Mouse (Mus musculus): ENCODE results near the gene Ppp2ca.
"Not testable (repeated sequence)": the region's sequence is repeated elsewhere in the genome, so short reads cannot be mapped to it uniquely, and the experiment has no call there.

The Ppp2ca gene

GRCm38 (mm10) chr11:52130451-52131068, 32.1 kb downstream of the Ppp2ca start:
- DNase-seq (ENCODE audit: low spot score), result no peak

GRCm38 (mm10) chr11:52143675-52144074, 45.2 kb downstream of the Ppp2ca start:
- not testable (repeated sequence) for DNase-seq (ENCODE audit: low spot score)

- not testable (repeated sequence) for DNase-seq (ENCODE audit: low spot score)
Observed at GRCm38 (mm10) chr11:52145428-52145827, 46.9 kb downstream of the Ppp2ca start, which contains the start of gene Olfr1373. Olfr1373 (minus strand) TSS chr11:52145528.

DNA sequence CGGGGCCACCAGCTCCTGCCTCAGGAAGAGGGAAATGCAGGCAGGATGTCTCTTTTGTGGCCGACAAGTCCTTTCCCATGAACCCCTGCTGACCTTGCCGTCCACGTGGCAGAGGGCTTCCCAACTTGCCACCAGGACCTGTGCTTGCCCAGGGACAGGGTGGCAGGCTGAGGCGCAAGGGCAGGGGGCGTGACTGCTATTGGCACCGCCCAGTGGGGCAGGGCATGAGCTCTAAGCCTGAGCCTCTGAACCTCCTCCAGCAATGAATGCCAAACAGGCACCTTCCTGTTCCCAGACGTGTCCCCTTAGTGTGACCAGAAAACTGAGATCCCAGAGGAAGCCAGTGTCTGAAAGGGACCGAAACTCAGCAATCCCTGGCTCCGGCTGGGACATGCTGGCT, 65.4 kb downstream of the Ppp2ca start:
- no peak for DNase-seq (ENCODE audit: low spot score)

GRCm38 (mm10) chr11:52167126-52167525, 68.6 kb downstream of the Ppp2ca start:
- no peak for DNase-seq (ENCODE audit: low spot score)

DNA sequence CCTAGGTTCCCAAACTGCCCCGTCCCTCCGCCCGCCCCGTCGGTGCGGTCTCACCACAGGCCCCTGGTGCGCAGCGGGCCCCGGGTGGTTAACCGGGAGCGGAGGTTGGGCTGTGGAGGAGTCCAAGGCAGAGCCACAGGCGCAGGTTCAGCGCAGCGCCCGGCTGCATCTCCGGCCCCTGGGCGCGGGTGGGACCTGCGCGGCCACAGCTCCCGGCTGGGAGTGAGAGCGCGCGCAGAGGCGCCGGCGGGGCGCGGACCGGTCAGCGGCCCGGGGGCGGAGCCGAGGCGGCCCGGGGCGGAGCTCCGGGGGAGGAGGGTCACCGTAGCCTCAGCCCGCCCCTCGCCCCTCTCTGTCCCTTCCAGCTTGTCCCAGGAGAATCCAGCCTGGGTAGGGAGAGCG, 69.4 kb downstream of the Ppp2ca start:
- DNase-seq (ENCODE audit: low spot score), result not testable (repeated sequence)

DNA sequence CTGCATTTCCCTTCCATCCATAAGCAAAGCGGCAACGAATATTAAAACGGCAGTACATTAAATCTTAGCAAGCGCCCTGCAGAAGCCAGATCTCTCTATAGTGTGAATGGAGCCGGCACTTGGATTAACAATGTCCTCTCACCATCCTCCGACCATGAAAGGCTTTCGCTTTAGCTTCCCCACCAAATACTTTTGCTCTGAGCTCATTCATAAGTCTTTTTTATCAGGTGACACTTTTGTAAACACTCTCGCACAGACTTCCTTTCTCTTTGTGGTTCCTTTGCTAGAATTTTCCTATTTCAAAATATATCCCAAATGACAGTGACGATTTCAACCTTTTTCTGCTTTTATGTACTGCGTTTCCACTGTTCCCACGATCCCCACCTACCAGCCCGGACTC, 70.0 kb downstream of the Ppp2ca start:
- DNase-seq (ENCODE audit: low spot score), result no peak

Data from ovary, postnatal 14 days (tissue).